Mouse (Mus musculus) induced T-regulatory cell, adult 2 months (primary cell): Measurements from ENCODE around the gene Il1r2.

Experiments
- DNase-seq: peaks from one replicate; pipeline ENCODE4 v3.0.0-alpha.2; 2012; ENCODE audit warnings: low read depth

Gene Il1r2

GRCm38 (mm10) chr1:40061359-40061758 is 12.5 kb upstream of the Il1r2 start:
- DNase-seq: no peak

- no peak for DNase-seq
These were observed 10.5 kb upstream of the Il1r2 start for GRCm38 (mm10) chr1:40063409-40063808.

GRCm38 (mm10) chr1:40064508-40064907 is 9.4 kb upstream of the Il1r2 start:
- DNase-seq: no peak

- DNase-seq: no peak
These were observed 1.3 kb upstream of the Il1r2 start for GRCm38 (mm10) chr1:40072558-40072957.

GRCm38 (mm10) chr1:40077328-40077727 is 3.4 kb downstream of the Il1r2 start:
- no peak for DNase-seq

- DNase-seq: no peak
These were observed 7.2 kb downstream of the Il1r2 start for GRCm38 (mm10) chr1:40081041-40081440.

- peak; percentile 69 for DNase-seq
These were observed 10.5 kb downstream of the Il1r2 start for GRCm38 (mm10) chr1:40084386-40084785.

- peak; percentile 91 for DNase-seq
These were observed 11.7 kb downstream of the Il1r2 start for GRCm38 (mm10) chr1:40085403-40086182.

GRCm38 (mm10) chr1:40091160-40091559 is 17.3 kb downstream of the Il1r2 start:
- no peak for DNase-seq

- no peak for DNase-seq
These were observed 18.7 kb downstream of the Il1r2 start for GRCm38 (mm10) chr1:40092541-40092940.

- DNase-seq: no peak
These were observed 20.9 kb downstream of the Il1r2 start for GRCm38 (mm10) chr1:40094601-40095304.

- peak; percentile 50 for DNase-seq
These were observed 21.7 kb downstream of the Il1r2 start for GRCm38 (mm10) chr1:40095585-40095984.

- DNase-seq: peak; percentile 55
These were observed 32.4 kb downstream of the Il1r2 start for GRCm38 (mm10) chr1:40106306-40106705.

- peak; percentile 60 for DNase-seq
These were observed 32.8 kb downstream of the Il1r2 start for GRCm38 (mm10) chr1:40106719-40107118.

GRCm38 (mm10) chr1:40107971-40108749 is 34.3 kb downstream of the Il1r2 start:
- DNase-seq: no peak

GRCm38 (mm10) chr1:40109736-40110135 is 35.9 kb downstream of the Il1r2 start:
- DNase-seq: peak; percentile 34

- DNase-seq: peak; percentile 91
These were observed 41.4 kb downstream of the Il1r2 start for GRCm38 (mm10) chr1:40115271-40115670.

GRCm38 (mm10) chr1:40116422-40116821 is 42.5 kb downstream of the Il1r2 start:
- DNase-seq: peak; percentile 92

GRCm38 (mm10) chr1:40117565-40117964 is 43.7 kb downstream of the Il1r2 start:
- no peak for DNase-seq

GRCm38 (mm10) chr1:40124237-40124636 is 50.4 kb downstream of the Il1r2 start:
- DNase-seq: no peak

- DNase-seq: no peak
These were observed 54.6 kb downstream of the Il1r2 start for GRCm38 (mm10) chr1:40128481-40128880.

- DNase-seq: no peak
These were observed 55.4 kb downstream of the Il1r2 start for GRCm38 (mm10) chr1:40129321-40129720.

GRCm38 (mm10) chr1:40131631-40132030 is 57.8 kb downstream of the Il1r2 start:
- DNase-seq: no peak
